Mouse (Mus musculus) right cerebral cortex, postnatal 25 days (tissue): ENCODE data around the gene Pus10.
A peak's percentile ranks its signal among the peaks of the same experiment; 100 is the strongest.

ENCODE experiments used
- DNase-seq: peaks from one replicate; pipeline ENCODE4 v3.0.0; 2022

The Pus10 gene

GRCm38 (mm10) chr11:23665311-23665786 is at the start of gene Pus10:
Gene Pus10, plus strand, starts transcription at chr11:23665674.
- no peak for DNase-seq

GRCm38 (mm10) chr11:23618995-23619394 is 46.5 kb upstream of the Pus10 start:
- DNase-seq, result no peak

- no peak for DNase-seq
Observed at GRCm38 (mm10) chr11:23630664-23631063, 34.8 kb upstream of the Pus10 start.

GRCm38 (mm10) chr11:23632945-23633878 is 32.3 kb upstream of the Pus10 start, which contains the start of gene 0610010F05Rik:
Gene 0610010F05Rik, minus strand, starts transcription at chr11:23633639.
- DNase-seq, result peak; percentile 84

GRCm38 (mm10) chr11:23633879-23634215 is 31.6 kb upstream of the Pus10 start:
- DNase-seq, result no peak

- no peak for DNase-seq
Observed at GRCm38 (mm10) chr11:23634573-23634972, 30.9 kb upstream of the Pus10 start.

GRCm38 (mm10) chr11:23647431-23647830 is 18.0 kb upstream of the Pus10 start:
- DNase-seq, result no peak

GRCm38 (mm10) chr11:23647835-23648234 is 17.6 kb upstream of the Pus10 start:
- no peak for DNase-seq

- DNase-seq, result no peak
Observed at GRCm38 (mm10) chr11:23653666-23654065, 11.8 kb upstream of the Pus10 start.

GRCm38 (mm10) chr11:23657791-23658190 is 7.7 kb upstream of the Pus10 start:
- no peak for DNase-seq

- no peak for DNase-seq
Observed at GRCm38 (mm10) chr11:23664232-23664631, 1.2 kb upstream of the Pus10 start.

- DNase-seq, result peak; percentile 92
Observed at GRCm38 (mm10) chr11:23665798-23666501, 476 bp downstream of the Pus10 start, which contains the start of gene Pex13. Gene Pex13, minus strand, starts transcription at chr11:23665959.

- DNase-seq, result no peak
Observed at GRCm38 (mm10) chr11:23666526-23666925, 1.1 kb downstream of the Pus10 start.

GRCm38 (mm10) chr11:23667128-23667527 is 1.7 kb downstream of the Pus10 start:
- DNase-seq, result no peak

- no peak for DNase-seq
Observed at GRCm38 (mm10) chr11:23672256-23672749, 6.8 kb downstream of the Pus10 start.

GRCm38 (mm10) chr11:23676100-23676499 is 10.6 kb downstream of the Pus10 start:
- no peak for DNase-seq

GRCm38 (mm10) chr11:23679044-23679642 is 13.7 kb downstream of the Pus10 start:
- no peak for DNase-seq

GRCm38 (mm10) chr11:23680435-23680950 is 15.0 kb downstream of the Pus10 start:
- DNase-seq, result no peak

GRCm38 (mm10) chr11:23682561-23682960 is 17.1 kb downstream of the Pus10 start:
- no peak for DNase-seq

GRCm38 (mm10) chr11:23686671-23687070 is 21.2 kb downstream of the Pus10 start:
- DNase-seq, result no peak

GRCm38 (mm10) chr11:23688060-23688459 is 22.6 kb downstream of the Pus10 start:
- DNase-seq, result no peak

GRCm38 (mm10) chr11:23693286-23693685 is 27.8 kb downstream of the Pus10 start:
- no peak for DNase-seq

GRCm38 (mm10) chr11:23695847-23696246 is 30.4 kb downstream of the Pus10 start:
- no peak for DNase-seq
